Mouse (Mus musculus) B cell, adult 2 months (primary cell): ENCODE data around the gene C1qtnf1.
A peak's percentile ranks its signal among the peaks of the same experiment; 100 is the strongest.

Experiments
- DNase-seq, 2 experiments: peaks; one replicate each; pipeline ENCODE4 v3.0.0; 2022

Gene C1qtnf1

DNA sequence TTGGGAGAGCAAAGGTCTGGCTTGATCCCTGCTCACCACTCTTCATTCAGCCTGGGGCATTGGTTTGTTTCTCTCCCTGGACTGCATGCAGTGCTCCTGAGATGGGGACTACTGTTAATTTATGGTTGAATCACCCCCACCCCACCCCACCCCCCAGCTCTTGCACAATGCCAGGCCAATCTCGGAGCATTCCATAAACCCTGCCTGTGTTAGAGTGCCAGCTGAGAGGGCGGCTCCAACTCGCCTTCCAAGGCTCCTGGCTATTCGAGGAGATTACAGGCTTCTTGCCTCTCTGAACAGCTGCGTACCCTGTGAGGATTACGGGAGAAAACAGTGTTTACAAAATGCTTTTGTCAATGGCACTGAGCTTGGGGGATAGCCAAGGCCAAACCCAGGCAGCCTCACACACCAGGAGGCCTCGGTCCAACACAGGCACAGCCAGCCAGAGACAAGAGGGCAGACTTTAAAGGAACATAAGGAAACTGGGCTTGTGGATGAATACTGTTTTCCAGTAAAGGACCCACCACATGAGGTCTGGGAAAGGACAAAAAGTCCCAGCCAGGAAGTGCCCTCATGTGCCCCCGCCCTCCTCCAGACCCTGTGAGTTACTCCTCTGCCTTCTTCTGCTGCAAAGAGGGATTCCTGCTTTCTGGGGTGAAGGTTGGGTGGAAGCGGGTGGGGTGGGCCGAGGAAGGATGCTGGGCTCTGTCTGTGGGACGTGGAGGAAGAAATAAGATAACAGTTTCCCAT is 10.8 kb downstream of the C1qtnf1 start:
- no peak for DNase-seq

DNA sequence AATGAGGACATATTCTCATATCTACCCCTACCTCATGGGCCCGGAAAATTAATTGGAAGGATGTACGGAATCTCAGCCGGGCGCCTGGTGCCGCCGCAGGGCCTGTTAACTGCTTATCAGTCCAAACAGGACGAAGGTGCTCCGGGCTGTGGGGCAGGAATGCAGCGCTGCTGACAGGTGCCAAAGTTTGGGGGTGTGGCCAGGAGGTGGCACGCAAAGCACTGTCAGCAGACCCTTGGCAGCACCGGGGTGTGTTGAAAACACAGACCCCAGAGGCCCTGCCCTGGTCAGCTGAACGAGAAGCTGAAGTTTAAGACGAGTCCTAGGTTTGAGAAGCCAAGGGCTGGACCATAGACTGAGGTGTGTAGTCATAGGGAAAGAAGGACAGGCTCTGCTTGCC is 14.7 kb downstream of the C1qtnf1 start:
- DNase-seq: no peak

DNA sequence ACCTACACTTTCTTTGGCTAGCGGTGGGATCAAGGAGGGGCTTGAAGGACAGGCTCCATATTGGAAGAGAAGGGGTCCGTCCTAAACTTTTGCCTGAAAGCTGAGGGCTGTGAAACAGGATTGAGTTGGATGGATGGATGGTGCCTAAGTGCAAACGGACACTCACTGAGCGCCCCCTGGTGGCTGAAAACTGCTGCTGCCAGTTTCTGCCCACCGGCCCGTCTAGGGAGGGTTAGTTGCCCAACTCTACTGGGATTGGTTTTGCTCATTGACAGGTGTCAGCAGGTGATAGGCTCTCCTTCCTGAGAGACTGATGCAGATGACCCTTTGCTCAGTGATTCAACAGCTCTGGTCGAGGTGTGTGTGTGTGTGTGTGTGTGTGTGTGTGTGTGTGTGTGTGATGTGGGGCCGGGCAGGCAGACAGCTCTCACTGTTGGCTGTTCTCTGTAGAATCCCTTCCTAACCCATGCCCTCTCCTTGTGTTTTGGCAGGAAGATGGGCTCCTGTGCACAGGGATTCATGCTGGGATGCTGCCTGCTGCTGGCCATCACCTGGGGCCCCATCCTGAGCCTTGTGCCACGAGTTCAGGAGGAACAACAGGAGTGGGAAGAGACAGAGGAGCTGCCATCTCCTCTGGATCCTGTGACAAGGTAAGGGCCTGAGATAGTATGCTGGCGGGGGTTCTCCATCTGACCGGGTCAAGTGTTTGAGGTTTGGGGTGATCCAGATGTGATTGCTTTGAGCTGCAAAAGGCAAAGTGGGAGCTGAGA is 15.4 kb downstream of the C1qtnf1 start:
- peak; percentile 76 for DNase-seq

DNA sequence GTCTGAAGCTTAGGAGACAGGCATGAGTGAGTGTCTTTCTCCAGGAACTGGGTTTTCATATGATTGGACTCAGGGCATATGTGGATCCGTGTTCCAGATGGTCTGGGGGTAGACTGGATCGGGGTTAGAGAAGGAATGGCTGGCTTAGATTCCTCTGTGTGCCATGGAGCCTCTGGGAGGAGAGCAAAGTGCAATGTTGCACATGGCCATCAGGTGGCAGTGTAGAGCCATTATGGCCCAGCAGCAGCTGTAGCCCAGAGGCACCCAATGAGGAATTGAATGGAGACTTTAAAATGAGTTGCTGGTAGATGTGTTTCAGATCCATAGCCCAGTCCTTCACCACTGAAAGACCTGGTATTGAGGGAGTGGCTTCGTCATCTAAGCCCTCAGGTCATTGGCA is 17.8 kb downstream of the C1qtnf1 start:
- DNase-seq: peak; percentile 74

DNA sequence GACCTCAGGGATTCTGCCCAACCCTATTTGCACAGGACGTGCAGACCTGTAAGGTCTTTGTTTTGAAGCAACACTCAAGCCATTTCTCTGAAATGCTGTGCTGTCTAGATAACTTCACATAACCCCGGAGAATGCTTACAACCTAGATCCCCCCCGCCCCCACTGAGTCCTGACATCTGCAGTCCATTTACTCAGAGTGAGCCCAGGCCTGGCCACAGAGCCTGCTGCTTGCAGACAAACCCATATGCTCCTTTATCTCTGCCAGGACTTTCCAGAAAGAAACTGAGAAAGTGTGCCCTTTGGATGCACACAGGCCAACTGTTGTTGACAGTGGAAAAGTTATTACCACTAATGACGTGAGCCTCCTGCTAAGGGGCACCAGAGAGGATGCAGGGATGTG is 19.3 kb downstream of the C1qtnf1 start:
- no peak for DNase-seq

DNA sequence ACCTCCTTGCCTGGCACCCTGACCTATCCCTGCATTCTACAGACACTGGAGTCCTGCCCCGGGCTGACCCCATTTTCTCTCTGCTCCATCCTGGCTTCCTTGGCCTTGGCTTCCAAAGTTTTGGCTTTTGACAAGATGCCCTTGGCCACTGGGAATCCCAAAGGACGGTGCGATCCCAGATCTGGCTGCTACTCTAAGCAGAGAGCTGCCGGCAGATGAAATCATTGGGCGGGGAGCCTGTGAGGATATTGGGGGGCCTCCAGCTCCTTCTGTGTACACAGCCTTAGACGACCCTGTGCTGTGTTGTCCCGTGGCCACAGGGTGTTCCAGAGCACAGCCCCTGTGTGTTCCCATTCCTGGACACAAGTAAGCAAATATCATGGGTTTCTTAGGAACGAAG is 20.4 kb downstream of the C1qtnf1 start:
- no peak for DNase-seq

DNA sequence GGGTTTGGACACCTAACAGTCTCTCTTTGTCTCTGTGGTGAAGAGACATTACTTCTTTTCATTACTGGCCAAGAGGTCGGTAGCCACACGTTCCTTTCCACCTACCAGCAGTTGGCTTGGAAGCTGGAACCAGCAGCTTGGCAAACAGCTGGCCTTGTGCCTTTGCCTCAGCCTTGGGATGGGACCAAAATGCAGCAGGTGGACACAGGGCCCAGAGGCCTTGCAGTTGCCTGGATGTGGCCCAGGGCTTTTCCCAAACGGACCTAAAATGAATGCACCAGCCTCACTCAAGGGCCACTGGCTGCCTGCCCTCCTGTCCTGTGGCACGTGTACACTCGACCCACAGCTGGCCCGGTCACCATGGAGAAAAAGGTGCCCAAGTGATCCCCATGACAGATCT is 23.2 kb downstream of the C1qtnf1 start:
- no peak for DNase-seq

DNA sequence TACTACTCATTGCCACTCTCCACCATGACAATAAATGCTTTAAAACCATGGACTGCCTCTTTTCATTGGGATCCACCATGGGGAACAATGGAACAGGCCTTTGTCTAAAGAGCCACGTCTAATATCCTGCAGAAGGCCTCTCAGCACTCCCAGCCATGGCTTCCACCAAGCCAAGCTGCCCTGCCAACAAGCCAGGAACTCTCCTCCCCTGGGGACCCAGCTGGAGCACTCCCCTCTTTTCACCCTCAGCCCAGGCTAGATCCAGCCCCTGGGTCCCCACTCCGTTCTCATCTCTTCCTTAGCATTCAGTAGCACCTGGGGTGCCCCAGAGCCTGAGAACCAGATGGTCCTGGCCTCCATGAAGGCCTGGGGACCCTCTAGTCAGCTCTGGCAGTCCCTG is 25.0 kb downstream of the C1qtnf1 start:
- DNase-seq: no peak

DNA sequence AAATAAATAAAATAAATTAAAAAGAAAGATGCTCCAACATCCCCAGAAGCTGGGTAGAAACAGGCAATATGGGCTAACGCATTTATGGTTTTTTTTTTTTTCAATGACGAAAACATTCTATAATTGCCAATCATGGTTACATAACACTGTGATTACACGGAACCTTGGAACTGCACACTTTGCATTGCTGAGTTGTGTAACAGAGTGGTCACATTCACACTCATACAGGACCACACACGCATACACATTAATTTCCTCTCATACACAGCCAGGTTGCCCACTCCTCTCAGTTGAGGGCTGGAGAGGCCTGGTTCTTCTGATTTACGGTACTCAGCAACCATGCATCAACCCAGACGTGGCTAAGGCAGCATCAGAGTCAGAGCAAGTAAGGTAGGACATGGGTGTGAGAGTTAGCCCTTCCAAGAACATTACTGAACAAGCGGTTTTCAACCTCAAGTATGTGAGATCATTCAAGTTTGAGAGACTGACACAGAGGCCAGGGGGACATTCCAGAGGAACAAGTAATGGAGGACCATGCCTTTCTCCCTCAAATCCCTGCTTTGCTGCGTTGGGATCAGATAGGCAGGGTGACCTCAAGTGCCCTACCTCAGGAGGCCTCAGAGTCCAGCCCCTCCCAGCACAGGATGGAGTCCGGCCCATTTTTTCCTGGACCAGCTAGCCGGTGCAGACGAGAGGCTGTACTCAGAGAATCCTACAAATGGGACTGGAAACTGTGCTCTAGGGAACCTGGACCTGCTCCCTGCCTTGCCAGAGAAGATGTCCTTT is 26.1 kb downstream of the C1qtnf1 start:
- no peak for DNase-seq

DNA sequence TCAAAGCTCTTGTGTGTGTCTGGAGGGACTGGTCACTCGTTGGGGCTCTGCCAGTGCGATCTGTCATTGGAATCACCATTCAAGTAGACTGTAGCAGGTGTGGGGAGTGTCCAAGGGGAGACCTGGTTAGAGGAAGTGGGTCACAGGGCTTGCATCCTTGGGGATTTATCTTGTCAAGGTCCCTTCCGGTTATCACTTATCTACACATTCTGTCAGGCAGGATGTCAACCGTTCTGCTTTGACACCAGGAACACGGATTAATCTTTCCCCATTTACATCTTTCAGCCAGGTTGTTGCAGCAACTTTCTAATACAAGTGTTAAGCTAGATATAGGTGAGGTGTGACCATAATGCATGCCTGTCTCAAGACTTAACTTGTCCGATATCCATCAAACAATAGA is 27.8 kb downstream of the C1qtnf1 start:
- DNase-seq: no peak

DNA sequence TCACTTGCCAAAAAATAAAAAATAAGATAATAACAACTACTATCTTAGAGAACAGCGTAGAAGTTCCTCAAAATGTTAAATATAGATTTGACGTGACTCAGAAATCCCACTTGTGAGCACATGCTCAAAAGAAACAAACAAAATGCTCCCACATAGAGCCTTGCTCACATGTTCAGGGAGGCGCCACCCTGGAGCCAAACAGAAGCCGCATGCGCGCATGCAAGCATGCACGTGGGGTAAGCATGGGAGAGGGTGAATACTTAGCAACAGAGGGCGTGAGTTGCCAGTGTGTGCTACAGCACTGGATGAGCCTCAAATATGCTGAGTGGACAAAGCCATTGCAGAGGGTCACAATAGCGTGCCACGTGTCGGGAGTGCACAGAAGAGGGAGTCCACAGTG is 28.9 kb downstream of the C1qtnf1 start:
- DNase-seq: no peak

DNA sequence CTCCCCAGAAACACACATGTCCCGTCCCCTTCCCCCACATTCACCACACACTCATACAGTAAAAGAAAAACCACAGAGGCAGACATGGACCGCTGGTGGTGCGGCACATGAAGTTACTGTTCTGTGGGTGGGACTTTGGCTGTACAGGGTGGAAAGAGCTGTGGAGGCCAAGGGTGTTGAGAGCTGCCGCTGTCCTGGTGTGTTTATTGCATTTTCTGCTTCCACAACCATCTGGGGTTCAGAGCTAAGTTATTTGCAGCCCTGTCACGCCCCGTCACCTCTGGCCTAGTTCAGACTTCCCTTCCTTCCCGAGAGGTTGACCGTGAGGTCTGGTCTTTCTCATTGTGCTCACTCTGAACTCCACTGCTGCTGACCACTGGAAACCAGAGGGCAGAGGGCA is 31.0 kb downstream of the C1qtnf1 start:
- peak in 1 of 2 experiments; percentile 21 for DNase-seq

DNA sequence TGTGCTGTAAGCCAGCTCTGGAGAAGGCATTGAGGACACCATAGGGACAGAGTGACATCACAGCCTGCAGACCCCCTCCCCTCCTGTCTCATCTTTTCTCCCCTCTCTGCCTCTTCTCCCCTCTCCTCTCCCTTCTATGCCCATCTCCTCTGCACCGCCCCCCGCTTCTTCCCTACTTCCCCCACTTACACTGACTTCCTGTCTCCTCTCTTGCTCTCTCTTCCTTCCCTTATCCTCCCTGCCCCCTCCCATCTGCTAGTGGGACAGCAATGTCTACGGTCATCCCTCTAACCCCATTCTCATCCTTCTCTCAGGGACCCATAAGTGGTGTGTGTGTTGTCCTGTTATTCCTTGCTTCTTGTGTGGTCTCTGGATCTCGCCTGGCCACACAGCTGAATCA is 31.5 kb downstream of the C1qtnf1 start:
- no peak for DNase-seq

DNA sequence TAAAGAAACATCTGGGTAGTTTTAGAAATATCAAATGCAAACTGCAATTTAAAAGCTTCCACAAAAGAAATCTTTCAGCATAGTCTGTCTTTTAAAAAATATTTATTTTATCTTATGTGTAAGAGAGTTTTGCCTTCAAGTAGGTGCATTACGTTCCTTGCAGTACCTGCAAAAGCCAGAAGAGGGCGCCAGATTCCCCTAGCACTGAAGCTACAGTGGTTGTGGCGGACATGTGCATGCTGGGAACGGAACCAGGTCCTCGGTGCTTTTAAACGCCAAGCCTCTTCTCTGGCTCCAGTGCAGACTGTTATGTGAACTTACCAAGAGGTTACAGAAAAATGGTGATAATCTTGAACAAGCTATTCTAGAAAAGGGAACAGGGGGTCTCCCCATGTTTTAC is 32.3 kb downstream of the C1qtnf1 start:
- DNase-seq: peak; percentile 70 to 71

DNA sequence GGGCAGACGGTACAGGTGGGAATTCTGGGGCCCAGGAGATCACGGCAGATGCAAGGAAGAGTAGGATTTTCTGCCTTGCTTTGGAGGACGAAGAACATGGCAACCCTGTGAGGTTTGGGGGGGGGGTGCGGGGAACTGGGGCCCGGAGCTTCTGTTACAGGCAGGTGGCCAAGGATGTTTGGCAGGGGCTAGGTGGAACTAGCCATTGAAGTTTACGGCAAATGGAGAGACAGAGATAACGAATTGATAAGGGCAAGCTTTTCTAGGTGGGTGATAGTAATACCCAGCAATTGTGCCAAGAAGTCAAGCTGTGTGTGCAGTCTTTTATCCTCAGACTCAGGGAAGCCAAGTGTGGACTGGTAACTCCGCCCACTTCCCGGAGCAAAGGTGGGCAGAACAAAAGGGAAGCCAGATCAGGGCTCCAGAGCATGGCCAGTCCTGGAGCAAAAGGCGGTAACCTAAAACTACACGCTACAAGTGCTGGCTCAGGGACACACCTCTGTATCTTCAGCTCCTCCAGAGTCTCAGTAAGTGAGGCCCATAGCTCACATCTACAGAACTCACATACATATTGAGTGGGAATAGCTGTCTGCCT is 39.5 kb downstream of the C1qtnf1 start:
- no peak for DNase-seq

DNA sequence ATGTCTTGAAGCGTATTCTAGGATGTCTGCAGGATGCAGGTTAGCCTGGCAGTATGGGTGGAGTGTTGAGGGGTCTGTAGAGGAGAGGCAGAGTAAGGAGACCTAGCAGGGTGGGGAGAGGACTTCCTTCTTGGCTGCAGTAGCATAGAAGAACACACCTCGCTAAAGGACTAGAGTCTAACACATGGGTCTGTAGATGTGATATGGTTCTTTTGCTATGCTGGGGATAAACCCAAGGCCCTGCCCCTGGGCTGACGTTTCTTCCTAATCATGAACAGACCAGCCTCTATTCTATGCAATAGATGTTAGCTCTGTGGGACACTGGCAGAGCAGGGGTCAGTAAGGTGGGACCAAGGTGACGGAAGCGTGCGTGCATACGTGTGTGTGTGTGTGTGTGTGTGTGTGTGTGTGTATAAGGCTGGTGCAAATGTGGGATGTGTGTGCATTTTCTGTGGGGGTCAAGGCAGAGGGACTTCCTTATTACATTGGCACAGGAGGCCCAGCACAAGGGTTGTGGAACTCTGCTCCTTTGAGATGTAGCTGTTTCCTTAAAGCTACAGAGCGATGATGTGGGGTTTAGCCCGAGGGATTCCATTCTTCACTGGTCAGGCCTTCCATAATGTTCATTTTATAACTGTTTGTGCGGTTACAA is 41.6 kb downstream of the C1qtnf1 start:
- DNase-seq: no peak

DNA sequence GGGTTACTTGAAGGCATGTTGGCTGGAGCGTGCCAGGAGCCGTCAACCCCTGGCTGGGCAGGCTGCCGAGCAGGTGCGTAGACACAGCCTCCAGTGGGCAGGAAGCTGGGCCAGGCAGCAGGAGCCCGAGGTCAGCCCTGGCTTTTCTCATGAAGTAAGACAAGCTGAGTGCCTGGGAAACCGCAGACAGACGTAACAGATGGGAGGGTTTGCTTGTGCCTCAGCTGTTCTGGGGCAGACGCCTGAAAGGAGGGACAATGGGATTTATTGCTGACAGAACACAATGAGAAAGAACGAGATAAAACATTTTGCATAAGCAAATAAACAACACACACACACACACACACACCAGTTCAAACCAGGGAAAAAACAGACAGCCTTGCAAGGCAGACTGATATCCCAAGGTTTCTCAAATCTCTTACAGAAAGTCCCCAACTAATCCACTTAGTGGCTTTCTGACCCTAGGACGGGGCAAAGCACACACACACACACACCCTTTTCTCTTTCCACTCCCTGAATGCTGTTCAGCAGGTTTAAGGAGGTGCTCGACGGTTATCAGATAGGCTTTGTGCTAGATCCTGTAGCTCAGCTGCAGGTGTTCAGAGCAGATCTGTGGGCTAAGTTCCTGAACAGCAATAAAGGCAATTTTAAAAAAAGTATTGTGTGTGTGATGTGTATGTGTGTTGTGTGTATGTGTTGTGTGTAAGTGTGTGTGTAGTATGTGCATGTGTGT is 42.4 kb downstream of the C1qtnf1 start:
- no peak for DNase-seq

DNA sequence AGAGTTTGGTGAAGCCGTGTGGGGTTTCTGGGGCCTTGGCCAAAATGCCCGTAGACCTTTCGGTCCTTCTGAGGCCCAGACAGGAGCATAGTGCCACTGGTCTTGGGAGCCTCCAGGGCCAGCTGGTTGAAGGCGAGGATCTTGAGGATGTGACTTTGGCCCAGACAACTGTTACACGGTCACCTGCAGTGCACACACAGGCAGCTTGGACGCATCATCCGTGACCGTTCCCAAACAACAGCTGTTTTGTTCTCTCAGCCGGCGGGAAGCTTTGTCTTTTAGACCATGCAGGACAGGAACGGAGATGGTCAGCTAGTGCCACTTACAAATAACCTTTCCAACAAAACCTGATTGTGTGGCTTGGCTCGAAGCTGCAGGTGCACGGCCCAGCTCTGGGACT is 43.7 kb downstream of the C1qtnf1 start:
- no peak for DNase-seq

DNA sequence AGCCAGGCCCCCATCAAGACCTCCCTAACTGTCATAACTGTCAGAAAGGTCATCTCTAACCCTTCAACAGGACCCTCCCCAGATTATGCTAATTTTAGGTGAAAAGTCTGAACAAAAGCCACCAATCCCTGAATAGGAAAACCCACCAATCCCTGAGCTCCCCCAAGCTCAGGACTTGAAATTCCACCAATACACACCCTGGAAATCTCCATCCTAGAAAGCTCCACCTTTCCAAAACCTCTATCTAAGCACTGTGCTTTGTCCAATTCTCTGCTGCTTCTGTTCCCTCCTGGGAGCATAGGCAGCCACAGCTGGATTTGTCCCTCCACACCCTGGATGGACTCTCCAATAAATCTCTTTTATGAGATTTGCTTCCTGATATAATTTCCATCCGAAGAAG is 45.2 kb downstream of the C1qtnf1 start:
- no peak for DNase-seq

DNA sequence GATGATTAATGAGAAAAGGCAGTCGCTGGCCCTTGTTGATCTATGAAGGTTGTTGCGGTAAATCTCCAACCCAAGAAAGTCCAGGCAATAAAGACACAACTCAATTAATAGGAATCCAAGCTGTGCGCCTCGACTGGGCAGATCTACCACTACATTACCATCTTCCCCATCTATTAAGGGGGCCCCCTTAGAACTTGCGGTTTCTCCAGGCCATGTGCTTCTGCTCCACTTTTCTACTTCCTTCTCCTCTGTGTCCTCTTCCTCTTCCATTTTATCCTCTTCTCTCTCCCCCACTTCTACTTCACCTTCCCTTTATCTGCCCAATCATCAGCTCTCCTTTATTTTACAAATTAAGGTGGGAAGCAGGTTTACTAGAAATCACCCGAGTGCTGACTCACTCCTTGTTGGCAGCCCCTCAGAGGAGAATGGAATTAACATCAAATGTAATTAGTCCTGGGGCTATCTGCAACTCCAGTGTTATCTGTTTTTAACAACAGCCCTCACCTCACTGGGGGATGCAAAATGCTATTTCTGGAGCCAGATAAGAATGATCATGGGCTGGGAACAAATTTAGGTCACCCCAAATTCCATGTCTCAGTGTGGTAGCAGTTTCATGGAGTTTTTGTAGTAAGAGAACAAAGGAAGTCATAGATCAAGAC is 46.0 kb downstream of the C1qtnf1 start:
- DNase-seq: no peak

DNA sequence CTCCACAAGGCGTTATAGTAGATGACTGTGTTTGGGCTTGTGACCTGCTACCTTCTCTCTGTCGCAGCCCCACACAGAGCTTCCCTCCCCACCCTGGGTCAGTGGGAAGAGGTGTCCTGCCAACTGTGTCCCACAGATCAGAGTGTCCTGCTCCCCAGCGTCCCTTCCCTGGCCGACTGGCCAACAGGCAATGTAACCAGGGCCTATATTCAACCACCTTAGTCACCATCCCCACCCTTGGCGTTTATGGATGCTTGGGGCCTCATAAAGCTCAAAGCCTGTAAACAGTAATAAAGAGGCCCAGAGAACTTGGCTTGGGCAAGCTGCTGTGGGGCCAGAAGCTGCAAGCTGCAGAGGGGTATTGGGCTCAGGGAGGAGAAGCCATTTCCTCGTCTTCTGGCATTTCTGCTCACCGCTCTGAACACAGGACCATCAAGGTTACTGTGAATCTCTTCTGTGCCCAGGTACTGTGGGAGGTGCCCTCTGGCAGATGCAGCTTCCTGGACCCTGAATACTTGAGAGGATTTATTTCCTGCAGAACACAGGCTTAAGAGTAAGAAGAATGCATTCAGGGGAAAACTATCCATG is 47.6 kb downstream of the C1qtnf1 start:
- DNase-seq: no peak
